Mouse (Mus musculus) ES-E14 (cell line): Measurements from ENCODE around the gene Orm2.

ENCODE experiments used
- CHD2 ChIP-seq: IDR thresholded peaks from 2 replicates; pipeline ENCODE4 v1.6.1; 2014; ENCODE audit warnings: mild to moderate bottlenecking, low read depth, low read length, inconsistent platforms
- HCFC1 ChIP-seq: IDR thresholded peaks from 2 replicates; pipeline ENCODE4 v1.6.1; 2012; ENCODE audit warnings: low read length, inconsistent platforms, borderline replicate concordance; ENCODE audit not compliant: insufficient read depth
- MAFK ChIP-seq: IDR thresholded peaks from 2 replicates; pipeline ENCODE4 v1.6.1; 2014; ENCODE audit warnings: mild to moderate bottlenecking, low read depth, low read length, inconsistent platforms; ENCODE audit not compliant: insufficient read depth
- ZC3H11A ChIP-seq: IDR thresholded peaks from 2 replicates; pipeline ENCODE4 v1.6.1; 2012; ENCODE audit warnings: low read depth, mild to moderate bottlenecking, inconsistent platforms, low read length, borderline replicate concordance
- ZNF384 ChIP-seq: IDR thresholded peaks from 2 replicates; pipeline ENCODE4 v1.6.1; 2012; ENCODE audit warnings: low read depth, low read length, inconsistent platforms

DNA sequence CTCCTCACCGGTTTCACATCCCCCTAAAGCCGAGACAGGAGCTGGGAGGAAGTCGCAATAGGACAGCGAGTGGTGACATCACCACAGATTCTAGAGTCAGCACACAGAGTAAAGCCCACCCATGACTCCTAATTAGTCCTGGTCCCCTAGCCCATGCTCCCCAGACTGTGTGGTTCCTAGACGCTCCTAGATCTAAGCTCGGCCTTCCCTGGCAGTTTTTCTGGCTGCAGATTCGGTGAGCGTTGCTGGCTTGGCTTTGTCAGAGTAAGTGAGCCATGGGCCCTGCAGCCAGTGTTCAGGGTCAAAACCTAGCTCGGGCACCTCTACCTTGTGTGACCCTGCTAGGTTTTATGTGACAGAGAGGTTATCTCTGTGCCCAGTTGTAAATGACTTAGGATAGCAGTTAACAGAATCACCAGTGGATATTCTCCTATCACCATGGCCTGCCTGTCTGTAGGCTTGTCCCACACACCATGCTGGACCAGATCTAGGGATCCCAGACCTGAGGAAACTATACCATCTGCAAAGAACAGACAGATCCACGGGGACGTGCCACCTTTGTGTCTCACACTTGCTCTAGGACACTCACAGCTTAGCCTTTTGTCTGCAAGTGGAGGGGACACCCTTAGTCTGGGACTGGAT is 27.8 kb downstream of the Orm2 start:
- TF ChIP-seq ZC3H11A (no peak), ZNF384 (no peak), CHD2 (no peak), HCFC1 (no peak), MAFK (no peak)
